In the genomic region with DNA sequence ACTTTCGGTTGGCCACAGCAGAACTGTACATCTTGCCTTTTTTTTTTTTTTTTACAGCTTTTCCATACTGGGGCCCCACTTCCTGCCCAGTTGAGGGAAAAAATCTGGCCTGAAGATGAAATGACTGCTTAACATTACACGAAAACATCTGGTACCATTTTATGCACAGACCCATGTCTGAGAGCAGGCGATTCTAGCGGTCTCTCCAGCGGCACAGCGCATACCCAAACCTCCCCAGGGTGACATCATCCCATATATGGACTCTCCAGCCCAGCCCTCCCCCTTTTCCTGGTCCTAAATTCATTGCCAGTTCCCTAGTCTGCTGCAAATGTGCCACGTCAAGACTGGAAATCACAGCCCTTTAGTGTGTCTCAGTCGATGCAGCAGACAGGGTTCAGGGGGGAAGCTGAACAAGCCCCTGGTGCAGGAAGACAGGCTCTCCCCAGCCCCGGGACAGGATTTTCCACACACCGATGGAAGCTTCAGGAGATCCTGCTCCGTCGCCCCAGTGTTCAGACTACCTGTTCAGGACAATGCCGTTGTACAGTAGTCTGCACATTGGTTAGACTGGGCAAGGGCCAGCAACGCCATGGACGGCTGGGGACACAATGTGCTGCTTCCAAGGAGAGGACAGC, we compare ENCODE assay signal across 8 mouse cellular contexts.
DNase-seq lines count a peak whose midpoint lies in the region; ATAC-seq lines count a peak whose summit lies in the region.

No protein-coding gene starts in this region.

- ATAC-seq in hindbrain, embryonic 11.5 days (ENCODE audit: low FRiP score) = peak; percentile 78
- ATAC-seq in limb, embryonic 13.5 days (ENCODE audit: low FRiP score, low read depth) = peak; percentile 98
- ATAC-seq in neural tube, embryonic 14.5 days (ENCODE audit: low read depth) = peak; percentile 93
- no peak for ATAC-seq in forebrain, embryonic 16.5 days

- H3K4me3 ChIP-seq in hindbrain, embryonic 11.5 days (ENCODE audit: low read depth, low read length) = peak overlapping the region; percentile 18
- peak overlapping the region; percentile 79 for H3K4me3 ChIP-seq in limb, embryonic 13.5 days
- 0 out of 2 replicates have a peak overlapping the region, but pooled peaks have one; percentile 0 for H3K4me3 ChIP-seq in neural tube, embryonic 14.5 days (ENCODE audit: low read depth, low read length)
- H3K4me3 ChIP-seq in forebrain, embryonic 16.5 days (replicated peaks; ENCODE audit: low read length) = no peak overlapping the region

- no peaks in the 10 kb centered on the region for H3K36me3 ChIP-seq in hindbrain, embryonic 11.5 days (ENCODE audit: control insufficient read depth, insufficient read depth, low read length)
- no peaks in the 10 kb centered on the region; the same call in 1 of the 2 replicates for H3K36me3 ChIP-seq in limb, embryonic 13.5 days
- H3K36me3 ChIP-seq in neural tube, embryonic 14.5 days (ENCODE audit: control insufficient read depth, insufficient read depth, low read length) = no peaks in the 10 kb centered on the region
- H3K36me3 ChIP-seq in forebrain, embryonic 16.5 days (ENCODE audit: control insufficient read depth, insufficient read depth) = no peaks in the 10 kb centered on the region

- H3K4me2 ChIP-seq in hindbrain, embryonic 11.5 days (replicated peaks; ENCODE audit: low read depth, low read length) = no peak overlapping the region
- H3K4me2 ChIP-seq in limb, embryonic 13.5 days (replicated peaks) = peak overlapping the region; percentile 56
- H3K4me2 ChIP-seq in neural tube, embryonic 14.5 days (ENCODE audit: low read depth, low read length) = no peak overlapping the region
- H3K4me2 ChIP-seq in forebrain, embryonic 16.5 days (ENCODE audit: low read length) = no peak overlapping the region

- H3K4me1 ChIP-seq in hindbrain, embryonic 11.5 days (replicated peaks; ENCODE audit: control insufficient read depth, insufficient read depth, low read length) = no peaks in the 10 kb centered on the region
- peaks cover 36% of the 10 kb centered on the region for H3K4me1 ChIP-seq in limb, embryonic 13.5 days
- H3K4me1 ChIP-seq in neural tube, embryonic 14.5 days (ENCODE audit: control insufficient read depth, insufficient read depth, low read length) = 0 out of 2 replicates have a peak, but pooled peaks cover 3% of the 10 kb centered on the region
- H3K4me1 ChIP-seq in forebrain, embryonic 16.5 days (replicated peaks; ENCODE audit: control insufficient read depth, insufficient read depth, low read length) = no peaks in the 10 kb centered on the region

- peak overlapping the region; percentile 76 for H3K27ac ChIP-seq in hindbrain, embryonic 11.5 days (ENCODE audit: low read depth, low read length)
- H3K27ac ChIP-seq in limb, embryonic 13.5 days = peak overlapping the region; percentile 100
- peak overlapping the region; percentile 55 for H3K27ac ChIP-seq in neural tube, embryonic 14.5 days (ENCODE audit: low read depth, low read length)
- H3K27ac ChIP-seq in forebrain, embryonic 16.5 days (ENCODE audit: low read length) = no peak overlapping the region

- no peaks in the 10 kb centered on the region for H3K9me3 ChIP-seq in hindbrain, embryonic 11.5 days (ENCODE audit: control insufficient read depth, low read length)
- H3K9me3 ChIP-seq in limb, embryonic 13.5 days = no peaks in the 10 kb centered on the region
- no peaks in the 10 kb centered on the region for H3K9me3 ChIP-seq in neural tube, embryonic 14.5 days (ENCODE audit: control insufficient read depth, low read length)
- H3K9me3 ChIP-seq in forebrain, embryonic 16.5 days (ENCODE audit: control insufficient read depth, low read length) = no peaks in the 10 kb centered on the region

- DNase-seq in adrenal gland, postnatal 10 days = peak; percentile 51
- DNase-seq in fibroblast of lung, adult 2 months (ENCODE audit: low read depth) = peak; percentile 99
- peak; percentile 60 for DNase-seq in hindbrain, embryonic 11.5 days (ENCODE audit: low spot score)
- DNase-seq in frontal cortex, postnatal 10 days (ENCODE audit: low spot score in 2 of 2) = no peak
- DNase-seq in thymus, postnatal 36 days = no peak

- WGBS in hindbrain, embryonic 11.5 days = 67% methylated on average over 15 of the region's 15 CpGs
- 11% methylated on average over 15 of the region's 15 CpGs for WGBS in limb, embryonic 13.5 days
- 59% methylated on average over 15 of the region's 15 CpGs for WGBS in neural tube, embryonic 14.5 days
- 85% methylated on average over 15 of the region's 15 CpGs for WGBS in forebrain, embryonic 16.5 days

- no peaks in the 10 kb centered on the region for H3K27me3 ChIP-seq in hindbrain, embryonic 11.5 days (ENCODE audit: control insufficient read depth, insufficient read depth, low read length)
- no peaks in the 10 kb centered on the region for H3K27me3 ChIP-seq in limb, embryonic 13.5 days
- no peaks in the 10 kb centered on the region for H3K27me3 ChIP-seq in neural tube, embryonic 14.5 days (ENCODE audit: control insufficient read depth, insufficient read depth, low read length)
- H3K27me3 ChIP-seq in forebrain, embryonic 16.5 days (replicated peaks; ENCODE audit: control insufficient read depth, insufficient read depth, low read length) = no peaks in the 10 kb centered on the region

- H3K9ac ChIP-seq in hindbrain, embryonic 11.5 days (ENCODE audit: low read depth, low read length) = peak overlapping the region; percentile 44; the same call in 1 of the 2 replicates
- H3K9ac ChIP-seq in limb, embryonic 13.5 days = peak overlapping the region; percentile 99
- H3K9ac ChIP-seq in neural tube, embryonic 14.5 days (replicated peaks; ENCODE audit: low read depth, low read length) = 0 out of 2 replicates have a peak overlapping the region, but pooled peaks have one; percentile 12
- no peak overlapping the region for H3K9ac ChIP-seq in forebrain, embryonic 16.5 days (replicated peaks; ENCODE audit: low read depth, low read length)

Comparison
In these comparisons a context has a peak if more than half of its experiments do, and no peak if none do; other contexts are left out.
1. DNase-seq: peak in adrenal gland, postnatal 10 days (single experiment), fibroblast of lung, adult 2 months (single experiment) and hindbrain, embryonic 11.5 days (single experiment); none in frontal cortex, postnatal 10 days (0 of 2) and thymus, postnatal 36 days (0 of 2).